Mouse (Mus musculus) neural tube, embryonic 14.5 days (tissue): Measurements from ENCODE around the gene Adcyap1r1. TPM values are rescaled to one million over a fixed set of nuclear protein-coding genes. Genes with fewer than 3 reads are reported as not detected.

ENCODE experiments used
- ATAC-seq: fragments of 200-750 bp; cut with Nextera tagmentation; 2 replicates; pipeline ENCODE4 v1.8.0; 2017; ENCODE audit warnings: low read depth, mild to moderate bottlenecking, moderate TSS enrichment, moderate library complexity
- H3K27ac ChIP-seq: fragments of 300-500 bp; sonication (generic); 2 replicates; pipeline ENCODE4 v1.5.1; 2014; ENCODE audit warnings: low read depth, mild to moderate bottlenecking, control low read depth, low read length, moderate library complexity, mixed read lengths
- H3K27me3 ChIP-seq: fragments of 300-500 bp; sonication (generic); 2 replicates; pipeline ENCODE4 v1.6.1; 2014; ENCODE audit warnings: low read length; ENCODE audit not compliant: control insufficient read depth, insufficient read depth
- H3K36me3 ChIP-seq: fragments of 300-500 bp; sonication (generic); 2 replicates; pipeline ENCODE4 v1.6.1; 2014; ENCODE audit warnings: low read length, mixed read lengths; ENCODE audit not compliant: control insufficient read depth, insufficient read depth
- H3K4me1 ChIP-seq: fragments of 300-500 bp; sonication (generic); 2 replicates; pipeline ENCODE4 v1.6.1; 2014; ENCODE audit warnings: low read length; ENCODE audit not compliant: control insufficient read depth, insufficient read depth
- H3K4me2 ChIP-seq: fragments of 300-500 bp; sonication (generic); 2 replicates; pipeline ENCODE4 v1.6.1; 2014; ENCODE audit warnings: mild to moderate bottlenecking, low read depth, low read length, control low read depth
- H3K4me3 ChIP-seq: fragments of 300-500 bp; sonication (generic); 2 replicates; pipeline ENCODE4 v1.5.1; 2014; ENCODE audit warnings: low read depth, low read length, control low read depth, mixed read lengths
- H3K9ac ChIP-seq: fragments of 300-500 bp; sonication (generic); replicated peaks from 2 replicates; pipeline ENCODE4 v1.6.1; 2014; ENCODE audit warnings: low read depth, mild to moderate bottlenecking, control low read depth, low read length, mixed read lengths
- H3K9me3 ChIP-seq: fragments of 300-500 bp; sonication (generic); 2 replicates; pipeline ENCODE4 v1.6.1; 2016; ENCODE audit warnings: low read length; ENCODE audit not compliant: control insufficient read depth
- WGBS: fragments of 180-500 bp; shearing (Covaris S2); extraction: QIAGEN DNeasy Blood & Tissue Kit; methylation state at CpG from one replicate; pipeline ENCODE4 v1.1.7; 2014; 5-methylcytosine and 5-hydroxymethylcytosine counted together
- microRNA-seq: library from miRNA; unstranded; fragments of <30 nt; microRNA quantifications from one replicate; pipeline ENCODE4, GENCODE M21; 2016
- polyA plus RNA-seq: library from polyadenylated mRNA; unstranded; fragments of >200 nt; fragmentation: Nextera tagmentation; extraction: Ambion mirVana; gene quantifications from 2 replicates; pipeline ENCODE4 v1.2.1, GENCODE M21; 2014

The Adcyap1r1 gene
- polyA plus RNA-seq, 1 experiment from 2014 or later = 70.7 TPM

DNA sequence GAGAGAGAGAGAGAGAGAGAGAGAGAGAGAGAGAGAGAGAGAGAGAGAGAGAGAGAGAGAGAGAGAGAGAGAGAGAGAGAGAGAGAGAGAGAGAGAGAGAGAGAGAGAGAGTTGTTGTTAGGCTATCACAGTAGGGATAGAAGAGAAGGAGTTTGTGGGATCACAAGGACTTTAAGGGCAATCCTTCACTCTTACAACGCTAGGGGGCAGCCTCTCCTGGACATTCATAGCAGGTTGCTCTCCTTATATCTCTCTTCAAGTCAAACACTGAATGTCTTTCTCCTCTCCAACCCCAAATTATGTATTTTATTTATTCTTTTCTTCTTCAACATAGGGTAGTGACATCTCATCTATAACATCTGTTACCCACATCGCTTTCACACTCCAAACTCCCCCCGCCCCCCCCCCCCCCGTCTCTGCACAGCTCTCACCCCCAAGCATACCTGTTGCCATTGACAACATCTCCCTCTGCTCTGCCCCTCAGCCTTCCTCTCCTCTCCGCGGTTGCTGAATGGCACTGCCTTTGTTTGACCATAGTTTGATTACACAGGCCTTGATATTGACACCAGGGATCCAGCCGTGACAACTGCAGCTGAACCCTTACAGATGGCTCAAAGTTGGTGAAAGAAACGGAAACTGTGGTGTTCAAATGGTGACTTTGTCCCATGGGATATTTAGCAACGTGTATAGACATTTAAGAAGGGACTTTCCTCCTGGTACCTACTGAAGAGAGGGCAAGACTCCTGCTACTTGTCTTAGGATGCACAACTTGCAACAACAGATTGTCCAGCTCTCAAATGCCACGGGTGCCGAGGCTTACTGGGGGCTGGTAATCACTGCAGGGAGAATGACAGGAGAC is 68.7 kb downstream of the Adcyap1r1 start:
- peak; percentile 86 for ATAC-seq
- no peak overlapping the region for H3K9ac ChIP-seq
- no peak overlapping the region for H3K27ac ChIP-seq
- peak overlapping the region; percentile 23; the same call in 1 of the 2 replicates for H3K4me2 ChIP-seq
- H3K9me3 ChIP-seq = no peaks in the 10 kb centered on the region
- H3K4me3 ChIP-seq = no peak overlapping the region
- no peaks in the 10 kb centered on the region for H3K27me3 ChIP-seq
- H3K36me3 ChIP-seq = no peaks in the 10 kb centered on the region
- 33% methylated on average over 10 of the region's 11 CpGs for WGBS
- H3K4me1 ChIP-seq = no peaks in the 10 kb centered on the region

DNA sequence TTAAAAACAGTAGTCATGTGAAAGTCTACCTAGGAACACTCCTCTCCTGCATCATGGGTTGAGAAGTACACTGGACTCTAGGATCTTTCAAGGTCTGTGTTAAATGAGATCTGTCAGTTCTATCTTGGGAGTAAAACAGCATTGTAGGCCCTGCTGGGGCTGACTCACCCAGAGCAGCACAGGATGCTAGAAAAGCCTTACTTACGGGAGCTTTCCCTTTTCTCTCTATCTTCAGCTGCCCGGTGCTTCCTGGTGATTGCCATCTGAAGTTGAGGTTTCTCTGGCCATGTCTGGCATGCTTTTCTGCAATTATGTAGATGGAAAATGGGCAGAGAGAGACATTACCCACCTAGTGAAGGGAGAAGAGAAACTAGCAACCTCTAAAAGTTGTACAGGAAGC is 84.7 kb downstream of the Adcyap1r1 start:
- 92% methylated on average over 2 of the region's 2 CpGs for WGBS
- ATAC-seq = no peak
- no peak overlapping the region for H3K4me3 ChIP-seq
- H3K36me3 ChIP-seq = no peaks in the 10 kb centered on the region
- no peak overlapping the region for H3K27ac ChIP-seq
- H3K27me3 ChIP-seq = no peaks in the 10 kb centered on the region
- no peak overlapping the region for H3K9ac ChIP-seq
- no peaks in the 10 kb centered on the region for H3K9me3 ChIP-seq
- peaks cover 3% of the 10 kb centered on the region; the same call in 1 of the 2 replicates for H3K4me1 ChIP-seq
- H3K4me2 ChIP-seq = no peak overlapping the region

DNA sequence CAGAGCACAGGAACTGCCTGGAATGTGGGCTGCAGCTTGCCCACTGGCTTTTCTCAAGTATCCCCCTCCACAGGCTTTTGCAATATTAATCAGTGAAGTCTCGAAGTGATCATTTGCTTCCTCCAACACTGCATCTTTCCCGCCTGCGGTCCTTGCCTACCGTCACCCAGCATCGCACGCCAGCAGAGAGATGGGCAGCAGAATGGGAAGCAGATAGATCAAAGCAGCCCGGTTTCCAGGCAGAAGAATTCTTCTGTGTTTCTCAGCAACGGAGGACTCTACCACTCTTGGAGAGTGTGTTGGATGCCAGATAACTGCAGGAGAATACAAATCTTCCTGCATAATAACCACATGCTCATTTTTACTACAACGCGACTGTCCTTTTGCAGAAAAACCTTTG is 87.4 kb downstream of the Adcyap1r1 start:
- H3K9me3 ChIP-seq = no peaks in the 10 kb centered on the region
- WGBS = 39% methylated on average over 10 of the region's 10 CpGs

GRCm38 (mm10) chr6:55542359-55542758 is 90.6 kb downstream of the Adcyap1r1 start:
- Histone ChIP-seq H3K4me2 (no peak overlapping the region), H3K27me3 (no peaks in the 10 kb centered on the region), H3K4me1 (peaks cover 3% of the 10 kb centered on the region; the same call in 1 of the 2 replicates), H3K27ac (no peak overlapping the region), H3K36me3 (no peaks in the 10 kb centered on the region), H3K9ac (no peak overlapping the region), H3K9me3 (no peaks in the 10 kb centered on the region), H3K4me3 (no peak overlapping the region)
- no peak for ATAC-seq
- 50% methylated on average over 3 of the region's 3 CpGs for WGBS

More for the DNA sequence above, 87.4 kb downstream of the Adcyap1r1 start:
- no peak for ATAC-seq
- Histone ChIP-seq H3K9ac (no peak overlapping the region), H3K36me3 (no peaks in the 10 kb centered on the region), H3K4me2 (no peak overlapping the region), H3K4me3 (no peak overlapping the region), H3K27me3 (no peaks in the 10 kb centered on the region), H3K4me1 (peaks cover 3% of the 10 kb centered on the region; the same call in 1 of the 2 replicates), H3K27ac (no peak overlapping the region)

DNA sequence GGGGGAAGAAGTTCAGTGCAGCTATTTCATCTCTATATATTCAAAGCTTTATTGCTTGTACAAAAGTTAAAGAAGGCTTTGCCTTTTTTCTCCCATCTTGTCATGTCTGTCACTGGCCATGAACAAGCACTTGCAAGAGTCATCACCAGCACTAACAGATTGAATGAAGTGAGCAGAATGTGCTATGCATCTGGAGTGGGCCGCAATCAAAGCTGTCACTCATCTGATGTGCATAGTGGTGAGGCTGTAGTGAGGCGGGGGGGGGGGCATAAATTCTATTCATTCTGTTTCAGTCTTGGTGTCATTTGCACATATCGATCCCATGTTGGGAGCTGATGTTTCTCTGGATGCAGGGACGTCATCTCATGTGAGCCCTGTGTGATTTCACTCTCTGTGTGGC is 91.6 kb downstream of the Adcyap1r1 start:
- Histone ChIP-seq H3K4me1 (peaks cover 3% of the 10 kb centered on the region; the same call in 1 of the 2 replicates), H3K27ac (no peak overlapping the region), H3K9me3 (no peaks in the 10 kb centered on the region), H3K4me3 (no peak overlapping the region), H3K9ac (no peak overlapping the region), H3K27me3 (no peaks in the 10 kb centered on the region), H3K36me3 (no peaks in the 10 kb centered on the region), H3K4me2 (no peak overlapping the region)
- 92% methylated on average over 4 of the region's 4 CpGs for WGBS
- ATAC-seq = no peak

DNA sequence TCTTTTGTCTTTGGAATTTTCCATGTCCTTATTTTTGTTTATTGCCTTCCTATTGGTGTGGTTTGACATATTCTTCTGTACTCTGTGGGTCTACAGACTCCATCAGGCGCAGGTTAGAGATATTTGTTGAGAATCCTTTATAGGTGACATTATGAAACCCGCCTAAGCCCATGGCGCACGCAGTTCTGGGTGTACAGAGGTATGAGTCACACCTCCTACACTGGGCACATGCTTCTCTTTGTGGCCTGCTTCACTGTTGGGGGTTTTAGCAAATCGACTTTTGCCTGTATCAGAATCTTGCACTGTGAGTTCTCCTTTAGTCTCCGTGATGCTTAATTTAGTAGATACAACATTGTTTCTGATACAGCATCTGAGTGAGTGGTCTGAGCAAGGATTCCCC is 97.4 kb downstream of the Adcyap1r1 start:
- Histone ChIP-seq H3K27me3 (no peaks in the 10 kb centered on the region), H3K27ac (no peak overlapping the region), H3K4me1 (no peaks in the 10 kb centered on the region), H3K4me3 (no peak overlapping the region), H3K36me3 (no peaks in the 10 kb centered on the region), H3K9me3 (no peaks in the 10 kb centered on the region), H3K4me2 (no peak overlapping the region), H3K9ac (no peak overlapping the region)
- no peak for ATAC-seq
- WGBS = 94% methylated on average over 6 of the region's 6 CpGs

- ATAC-seq = no peak
- no peaks in the 10 kb centered on the region for H3K4me1 ChIP-seq
- no peak overlapping the region for H3K4me3 ChIP-seq
- no peak overlapping the region for H3K27ac ChIP-seq
- no peak overlapping the region for H3K4me2 ChIP-seq
- H3K9ac ChIP-seq = no peak overlapping the region
- H3K27me3 ChIP-seq = no peaks in the 10 kb centered on the region
- 47% methylated on average over 13 of the region's 13 CpGs for WGBS
- no peaks in the 10 kb centered on the region for H3K9me3 ChIP-seq
- no peaks in the 10 kb centered on the region for H3K36me3 ChIP-seq
Observed at GRCm38 (mm10) chr6:55550926-55551325, 99.1 kb downstream of the Adcyap1r1 start.

Small RNA genes lying within 50 kb of the gene (microRNA-seq; reads per million reads assigned to microRNA genes)
- gene Gm44352 = not detected

Other genes starting within 250 kb of the Adcyap1r1 start
- gene Mindy4, start 248.6 kb upstream of the Adcyap1r1 start, polyA plus RNA-seq = 8.5 and 11.4 TPM in 2 replicates
- 0.20 and 0.84 TPM in 2 replicates for gene Aqp1, start 115.5 kb upstream of the Adcyap1r1 start, polyA plus RNA-seq
- not detected in 2 replicates for gene Ghrhr, start 75.7 kb upstream of the Adcyap1r1 start, polyA plus RNA-seq
- 88.6 and 95.7 TPM in 2 replicates for gene Neurod6, start 229.3 kb downstream of the Adcyap1r1 start, polyA plus RNA-seq